Mouse (Mus musculus) MEL (cell line): ENCODE measurements at regions not wholly inside any gene's neighbourhood (a gene's known extent, or its start where the extent isn't known, plus 50 kb on each side); places are given as distances from the start of the nearest gene placed in this dataset.

Experiments used
- DNase-seq: peaks from one replicate; pipeline ENCODE4 v3.0.0; 2011; ENCODE audit warnings: low read depth, low spot score
- H3K27ac ChIP-seq: 2 replicates; pipeline ENCODE4 v1.5.1; 2012; ENCODE audit warnings: low read depth, mild to moderate bottlenecking, control low read depth, low read length, moderate library complexity; ENCODE audit not compliant: control insufficient read depth
- H3K27me3 ChIP-seq, 2 experiments: fragments of 150-350 bp in 1 of 2; sonication (generic) in 1 of 2; 2 replicates each; pipeline ENCODE4 v1.6.1; 2012; ENCODE audit warnings: low read length in 2 of 2, mild to moderate bottlenecking in 2 of 2, improper control_type of control experiment in 1 of 2, moderate library complexity in 1 of 2; ENCODE audit not compliant: insufficient read depth in 2 of 2, control insufficient read depth in 1 of 2
- H3K36me3 ChIP-seq, 2 experiments: 2 replicates each; pipeline ENCODE4 v1.6.1; 2012 to 2014; ENCODE audit warnings: low read length in 2 of 2, improper control_type of control experiment in 1 of 2, inconsistent platforms in 1 of 2, mild to moderate bottlenecking in 1 of 2; ENCODE audit not compliant: insufficient read depth in 2 of 2, control insufficient read depth in 1 of 2
- H3K4me1 ChIP-seq, 2 experiments: fragments of 150-350 bp in 1 of 2; sonication (generic) in 1 of 2; 2 replicates each; pipeline ENCODE4 v1.6.1; 2012; ENCODE audit warnings: low read length in 2 of 2, improper control_type of control experiment in 1 of 2, mild to moderate bottlenecking in 1 of 2; ENCODE audit not compliant: insufficient read depth in 2 of 2, control insufficient read depth in 1 of 2
- H3K4me3 ChIP-seq, 2 experiments: fragments of 150-350 bp in 1 of 2; sonication (generic) in 1 of 2; 2 replicates each; pipeline ENCODE4 v1.5.1; 2012; ENCODE audit warnings: low read depth in 2 of 2, low read length in 2 of 2, mild to moderate bottlenecking in 2 of 2, moderate library complexity in 2 of 2, control low read depth in 1 of 2, improper control_type of control experiment in 1 of 2; ENCODE audit not compliant: control insufficient read depth in 1 of 2, insufficient read depth in 1 of 2
- H3K79me2 ChIP-seq: 2 replicates; pipeline ENCODE4 v1.6.1; 2012; ENCODE audit warnings: mild to moderate bottlenecking, low read length, moderate library complexity; ENCODE audit not compliant: control insufficient read depth, poor library complexity, insufficient read depth
- H3K9ac ChIP-seq: 2 replicates; pipeline ENCODE4 v1.6.1; 2012; ENCODE audit warnings: low read depth, mild to moderate bottlenecking, control low read depth, low read length, moderate library complexity; ENCODE audit not compliant: control insufficient read depth, poor library complexity, severe bottlenecking
- H3K9me3 ChIP-seq: fragments of 150-350 bp; sonication (generic); replicated peaks from 2 replicates; pipeline ENCODE4 v1.6.1; 2012; ENCODE audit warnings: mild to moderate bottlenecking, low read length, improper control_type of control experiment, moderate library complexity; ENCODE audit not compliant: insufficient read depth
- CHD1 ChIP-seq: IDR thresholded peaks from 2 replicates; pipeline ENCODE4 v1.6.1; 2012; ENCODE audit warnings: low read depth, mild to moderate bottlenecking, inconsistent platforms, low read length, improper control_type of control experiment
- CHD2 ChIP-seq: IDR thresholded peaks from 2 replicates; pipeline ENCODE4 v1.6.1; 2011; ENCODE audit warnings: low read length, improper control_type of control experiment
- E2F4 ChIP-seq: IDR thresholded peaks from 2 replicates; pipeline ENCODE4 v1.6.1; 2011; ENCODE audit warnings: low read depth, low read length, improper control_type of control experiment, borderline replicate concordance
- EP300 ChIP-seq, 2 experiments: IDR thresholded peaks; 2 replicates each; pipeline ENCODE4 v1.6.1; 2011; ENCODE audit warnings: improper control_type of control experiment in 2 of 2, low read length in 2 of 2, low read depth in 1 of 2, mild to moderate bottlenecking in 1 of 2
- ETS1 ChIP-seq: IDR thresholded peaks from 2 replicates; pipeline ENCODE4 v1.6.1; 2012; ENCODE audit warnings: low read depth, mild to moderate bottlenecking, inconsistent platforms, low read length, improper control_type of control experiment, moderate library complexity
- GABPA ChIP-seq: IDR thresholded peaks from 2 replicates; pipeline ENCODE4 v1.6.1; 2012; ENCODE audit warnings: low read depth, mild to moderate bottlenecking, inconsistent platforms, low read length, improper control_type of control experiment, moderate library complexity
- HCFC1 ChIP-seq: IDR thresholded peaks from 2 replicates; pipeline ENCODE4 v1.6.1; 2012; ENCODE audit warnings: low read depth, mild to moderate bottlenecking, inconsistent platforms, low read length, improper control_type of control experiment, moderate library complexity
- KAT2A ChIP-seq: conservative IDR thresholded peaks from 2 replicates; pipeline ENCODE4 v1.6.1; 2012; ENCODE audit warnings: low read depth, low read length, improper control_type of control experiment, inconsistent platforms
- MAFK ChIP-seq: IDR thresholded peaks from 2 replicates; pipeline ENCODE4 v1.6.1; 2011; ENCODE audit warnings: low read depth, mild to moderate bottlenecking, low read length, improper control_type of control experiment, borderline replicate concordance
- MAX ChIP-seq: IDR thresholded peaks from 2 replicates; pipeline ENCODE4 v1.6.1; 2011; ENCODE audit warnings: low read length, improper control_type of control experiment
- MEF2A ChIP-seq: IDR thresholded peaks from 2 replicates; pipeline ENCODE4 v1.6.1; 2014; ENCODE audit warnings: low read depth, mild to moderate bottlenecking, inconsistent platforms, low read length, improper control_type of control experiment; ENCODE audit not compliant: poor library complexity, insufficient replicate concordance, severe bottlenecking; ENCODE audit errors: extremely low read depth
- MXI1 ChIP-seq: IDR thresholded peaks from 2 replicates; pipeline ENCODE4 v1.6.1; 2011; ENCODE audit warnings: mild to moderate bottlenecking, low read depth, low read length, improper control_type of control experiment
- MYB ChIP-seq: IDR thresholded peaks from 2 replicates; pipeline ENCODE4 v1.6.1; 2011; ENCODE audit warnings: mild to moderate bottlenecking, low read depth, low read length, improper control_type of control experiment
- MYC ChIP-seq: IDR thresholded peaks from 2 replicates; pipeline ENCODE4 v1.6.1; 2011; ENCODE audit warnings: low read depth, mild to moderate bottlenecking, low read length, improper control_type of control experiment, moderate library complexity
- NRF1 ChIP-seq: IDR thresholded peaks from 2 replicates; pipeline ENCODE4 v1.6.1; 2014; ENCODE audit warnings: low read depth, mild to moderate bottlenecking, inconsistent platforms, low read length, improper control_type of control experiment, moderate library complexity; ENCODE audit not compliant: poor library complexity, insufficient read depth, severe bottlenecking
- POLR2A ChIP-seq, 2 experiments: IDR thresholded peaks; 2 replicates each; pipeline ENCODE4 v1.6.1; 2011 to 2012; ENCODE audit warnings: low read length in 2 of 2, mild to moderate bottlenecking in 2 of 2, control low read depth in 1 of 2, improper control_type of control experiment in 1 of 2, low read depth in 1 of 2, moderate library complexity in 1 of 2; ENCODE audit not compliant: control insufficient read depth in 1 of 2, insufficient read depth in 1 of 2, poor library complexity in 1 of 2
- POLR2AphosphoS5 ChIP-seq: IDR thresholded peaks from 2 replicates; pipeline ENCODE4 v1.6.1; 2012; ENCODE audit warnings: low read depth, borderline replicate concordance, mild to moderate bottlenecking, inconsistent platforms, low read length, moderate library complexity, mixed read lengths
- SIN3A ChIP-seq: IDR thresholded peaks from 2 replicates; pipeline ENCODE4 v1.6.1; 2012; ENCODE audit warnings: low read length, improper control_type of control experiment, inconsistent platforms
- TAL1 ChIP-seq: IDR thresholded peaks from 2 replicates; pipeline ENCODE4 v1.6.1; 2012; ENCODE audit warnings: mild to moderate bottlenecking, inconsistent platforms, low read length, moderate library complexity, mixed read lengths
- UBTF ChIP-seq: IDR thresholded peaks from 2 replicates; pipeline ENCODE4 v1.6.1; 2012; ENCODE audit warnings: low read depth, mild to moderate bottlenecking, inconsistent platforms, low read length, improper control_type of control experiment, moderate library complexity, borderline replicate concordance; ENCODE audit not compliant: insufficient read depth
- ZC3H11A ChIP-seq: IDR thresholded peaks from 2 replicates; pipeline ENCODE4 v1.6.1; 2012; ENCODE audit warnings: low read depth, mild to moderate bottlenecking, inconsistent platforms, low read length, improper control_type of control experiment
- ZKSCAN1 ChIP-seq: IDR thresholded peaks from 2 replicates; pipeline ENCODE4 v1.6.1; 2012; ENCODE audit warnings: low read depth, mild to moderate bottlenecking, inconsistent platforms, low read length, improper control_type of control experiment, moderate library complexity
- ZNF384 ChIP-seq: IDR thresholded peaks from 2 replicates; pipeline ENCODE4 v1.6.1; 2012; ENCODE audit warnings: low read depth, mild to moderate bottlenecking, inconsistent platforms, low read length, improper control_type of control experiment

GRCm38 (mm10) chr5:141074457-141074856 lies 74.1 kb upstream of the Card11 start:
- TF ChIP-seq ZNF384 (no peak), ZC3H11A (no peak), TAL1 (no peak), POLR2A (IDR thresholded peaks at IDR 0.05; ENCODE audit: control insufficient read depth in 1 of 2, insufficient read depth in 1 of 2, low read depth in 1 of 2, low read length in 2 of 2, poor library complexity in 1 of 2) (no peak), SIN3A (no peak), CHD1 (no peak), MXI1 (no peak), MEF2A (no peak), GABPA (no peak), MAFK (no peak), POLR2AphosphoS5 (no peak), KAT2A (no peak)
- H3K9ac ChIP-seq = no peak overlapping the region
- H3K9me3 ChIP-seq = no peaks in the 10 kb centered on the region
- H3K4me1 ChIP-seq = no peaks in the 10 kb centered on the region
- H3K27ac ChIP-seq = no peak overlapping the region
- no peaks in the 10 kb centered on the region for H3K36me3 ChIP-seq
- H3K27me3 ChIP-seq = no peaks in the 10 kb centered on the region
- no peaks in the 10 kb centered on the region for H3K79me2 ChIP-seq
- H3K4me3 ChIP-seq = no peak overlapping the region
- no peak for DNase-seq

DNA sequence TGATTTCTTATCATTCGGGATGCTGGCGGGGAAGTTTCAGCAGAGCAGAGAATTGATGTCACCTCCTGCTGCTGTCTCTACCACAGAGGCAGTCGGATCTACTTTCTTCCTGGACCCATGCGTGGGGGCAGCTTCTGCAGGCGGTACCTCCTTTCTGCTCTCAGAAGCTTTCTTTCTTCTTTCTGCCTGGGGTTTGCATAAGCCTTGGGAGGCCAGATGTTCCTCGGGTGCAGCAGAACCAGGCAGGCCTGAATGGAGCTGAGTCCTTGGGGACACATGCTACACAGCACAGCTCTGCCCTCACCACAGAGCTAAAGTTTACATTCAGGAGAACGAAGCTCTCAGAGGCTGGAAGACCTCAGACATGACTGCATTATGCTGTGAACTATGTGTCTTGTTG lies 75.8 kb upstream of the Card11 start:
- Histone ChIP-seq H3K36me3 (no peaks in the 10 kb centered on the region), H3K9me3 (no peaks in the 10 kb centered on the region)
- no peak for DNase-seq

DNA sequence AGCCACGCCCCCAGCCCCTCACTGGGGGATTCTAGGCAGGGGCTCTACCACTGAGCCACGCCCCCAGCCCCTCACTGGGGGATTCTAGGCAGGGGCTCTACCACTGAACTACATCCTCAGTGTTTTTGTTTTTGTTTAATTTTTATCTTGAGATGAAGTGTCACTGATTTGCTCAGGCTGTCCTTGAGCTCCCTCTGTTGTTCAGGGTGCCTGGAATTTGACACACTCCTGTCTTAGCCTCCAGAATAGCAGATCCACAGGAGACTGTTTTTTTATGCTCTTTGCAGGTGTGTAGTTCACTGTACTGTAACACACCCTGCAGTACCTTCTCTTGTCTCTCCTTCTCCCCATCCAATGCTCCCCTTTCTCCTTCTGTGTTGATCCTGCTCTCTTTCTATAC lies 76.6 kb upstream of the Card11 start:
- no peaks in the 10 kb centered on the region for H3K4me1 ChIP-seq

More for the DNA sequence above, 75.8 kb upstream of the Card11 start:
- H3K4me3 ChIP-seq = no peak overlapping the region
- H3K4me1 ChIP-seq = no peaks in the 10 kb centered on the region
- H3K27ac ChIP-seq = no peak overlapping the region
- no peak overlapping the region for H3K9ac ChIP-seq
- TF ChIP-seq POLR2A (IDR thresholded peaks at IDR 0.05; ENCODE audit: control insufficient read depth in 1 of 2, insufficient read depth in 1 of 2, low read depth in 1 of 2, low read length in 2 of 2, poor library complexity in 1 of 2) = no peak
- no peak for TF ChIP-seq UBTF
- TF ChIP-seq CHD2 = no peak
- TF ChIP-seq MYB = no peak
- TF ChIP-seq ZKSCAN1 = no peak
- TF ChIP-seq ETS1 = no peak
- no peak for TF ChIP-seq NRF1
- no peak for TF ChIP-seq E2F4
- no peak for TF ChIP-seq EP300 (IDR thresholded peaks at IDR 0.05; ENCODE audit: low read depth in 1 of 2, low read length in 2 of 2)
- no peak for TF ChIP-seq MAX
- H3K27me3 ChIP-seq = no peaks in the 10 kb centered on the region
- H3K79me2 ChIP-seq = no peaks in the 10 kb centered on the region

More for the DNA sequence above, 76.6 kb upstream of the Card11 start:
- no peak for TF ChIP-seq MYC
- no peak for TF ChIP-seq HCFC1
- no peak for DNase-seq
- no peaks in the 10 kb centered on the region for H3K36me3 ChIP-seq
- H3K79me2 ChIP-seq = no peaks in the 10 kb centered on the region
- H3K27me3 ChIP-seq = no peaks in the 10 kb centered on the region
- no peak overlapping the region for H3K4me3 ChIP-seq
- H3K27ac ChIP-seq = no peak overlapping the region
- H3K9me3 ChIP-seq = no peaks in the 10 kb centered on the region
- H3K9ac ChIP-seq = no peak overlapping the region
